In the genomic region with DNA sequence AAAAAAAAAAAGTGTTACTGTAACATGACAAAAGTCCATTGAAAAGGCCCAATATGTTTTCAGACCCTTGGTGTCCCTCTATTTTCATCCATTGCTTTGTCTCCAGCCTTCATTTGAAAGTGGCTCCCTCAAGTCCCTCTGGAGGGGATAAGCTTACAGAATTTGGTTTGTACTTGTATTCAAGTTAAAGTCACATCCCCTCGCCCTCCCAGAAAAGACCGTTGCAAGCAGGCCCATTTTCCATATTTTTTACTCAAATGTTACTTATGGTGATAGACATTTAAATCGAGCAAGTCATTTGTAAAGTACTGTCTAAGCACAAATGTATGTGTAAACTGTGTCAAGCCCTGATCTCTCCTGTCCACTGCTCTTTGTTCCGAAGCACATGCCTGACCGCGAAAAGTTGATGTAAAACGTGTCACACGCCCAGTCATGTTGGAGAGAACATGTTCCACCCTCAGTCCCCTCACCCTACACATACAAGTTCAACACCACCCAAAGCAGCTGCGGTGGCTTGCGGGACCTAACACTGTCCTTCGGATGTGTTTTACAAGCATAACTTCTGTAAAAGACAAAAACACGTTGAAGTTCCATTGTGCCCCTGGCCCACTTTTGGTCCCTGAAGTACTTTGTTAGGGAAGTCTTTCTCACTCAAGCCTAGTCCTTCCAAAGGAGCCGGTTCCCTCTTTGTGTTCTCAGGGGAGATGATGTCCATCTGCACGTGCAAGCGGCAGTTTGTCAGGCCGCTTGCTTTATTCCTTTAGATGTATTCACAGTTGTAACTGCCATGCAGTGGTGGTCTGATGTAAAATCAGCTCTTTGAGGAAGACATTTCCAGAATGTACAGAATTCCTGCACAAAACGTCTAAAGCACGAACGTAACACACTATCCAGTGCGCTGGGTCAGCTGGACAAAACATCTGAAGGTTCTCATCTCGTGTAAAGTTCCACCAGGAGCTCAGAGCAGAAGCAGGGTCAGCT, we compare ENCODE assay signal across 8 mouse cellular contexts. TPM values are rescaled to one million over a fixed set of nuclear protein-coding genes. Genes with fewer than 3 reads are reported as not detected.
DNase-seq lines count a peak whose midpoint lies in the region; ATAC-seq lines count a peak whose summit lies in the region.

No protein-coding gene starts in this region.

- no peak for ATAC-seq in heart, embryonic 14.5 days (ENCODE audit: insufficient number of reproducible peaks, insufficient read depth, low FRiP score, low read depth)
- no peak for ATAC-seq in liver, embryonic 12.5 days

- peaks cover 28 to 46% of the 10 kb centered on the region in 2 experiments for H3K4me1 ChIP-seq in heart, embryonic 14.5 days (ENCODE audit: control insufficient read depth in 2 of 2, insufficient read depth in 2 of 2, low read length in 2 of 2)
- peaks cover 62% of the 10 kb centered on the region for H3K4me1 ChIP-seq in liver, embryonic 12.5 days

- peak overlapping the region; percentile 35 to 69 for H3K4me3 ChIP-seq in heart, embryonic 14.5 days (ENCODE audit: control insufficient read depth in 1 of 2, insufficient read depth in 1 of 2, low read depth in 1 of 2, low read length in 2 of 2)
- peak overlapping the region; percentile 90 for H3K4me3 ChIP-seq in liver, embryonic 12.5 days

- peak overlapping the region; percentile 80 to 100 for H3K27ac ChIP-seq in heart, embryonic 14.5 days (replicated peaks in 1 of 2; ENCODE audit: control insufficient read depth in 1 of 2, insufficient read depth in 1 of 2, low read depth in 2 of 2, low read length in 2 of 2)
- H3K27ac ChIP-seq in liver, embryonic 12.5 days, result peak overlapping the region; percentile 100

- H3K4me2 ChIP-seq in heart, embryonic 14.5 days (ENCODE audit: low read length), result peak overlapping the region; percentile 87
- H3K4me2 ChIP-seq in liver, embryonic 12.5 days, result peak overlapping the region; percentile 89

- H3K9ac ChIP-seq in heart, embryonic 14.5 days (ENCODE audit: low read length), result peak overlapping the region; percentile 97
- H3K9ac ChIP-seq in liver, embryonic 12.5 days, result peak overlapping the region; percentile 100

- H3K27me3 ChIP-seq in heart, embryonic 14.5 days (ENCODE audit: control insufficient read depth, insufficient read depth, low read length), result no peaks in the 10 kb centered on the region
- no peaks in the 10 kb centered on the region for H3K27me3 ChIP-seq in liver, embryonic 12.5 days (replicated peaks)

- peaks cover 4% of the 10 kb centered on the region; the same call in 1 of the 2 replicates for H3K36me3 ChIP-seq in heart, embryonic 14.5 days (ENCODE audit: control insufficient read depth, insufficient read depth, low read length)
- peaks cover 28% of the 10 kb centered on the region for H3K36me3 ChIP-seq in liver, embryonic 12.5 days

- DNase-seq in kidney, adult 9 months, result peak; percentile 35
- no peak for DNase-seq in kidney, postnatal 14 days
- peak; percentile 29 for DNase-seq in brain, adult 2 months (ENCODE audit: low read depth, low spot score)
- DNase-seq in neural tube, embryonic 10.5 days (ENCODE audit: extremely low spot score, low spot score), result peak; percentile 52
- no peak for DNase-seq in gastrocnemius, postnatal 10 days
- no peak for DNase-seq in left cerebral cortex, adult 11 months (ENCODE audit: low spot score)

- 33% methylated on average over 21 of the region's 21 CpGs for WGBS in heart, embryonic 14.5 days
- WGBS in liver, embryonic 12.5 days (ENCODE audit: insufficient replicate concordance), result 19% methylated on average over 21 of the region's 21 CpGs

- H3K9me3 ChIP-seq in heart, embryonic 14.5 days (ENCODE audit: control insufficient read depth, low read length), result no peaks in the 10 kb centered on the region
- H3K9me3 ChIP-seq in liver, embryonic 12.5 days (replicated peaks), result no peaks in the 10 kb centered on the region

RNA-seq across cellular contexts. Expression of a gene that starts 2.5 kb away (rescaled TPM):
- 8.6 and 10.6 TPM in 2 replicates for polyA plus RNA-seq in heart, embryonic 14.5 days (2014; fragmentation: Nextera tagmentation; extraction: Ambion mirVana)
- polyA plus RNA-seq in liver, embryonic 12.5 days (2016; fragmentation: Nextera tagmentation; extraction: Ambion mirVana), result 14.5 and 17.6 TPM in 2 replicates
- 10 to 100 TPM; 33.2 to 37.9 TPM for total RNA-seq in gastrocnemius, postnatal 10 days (2021)

RNA-seq across cellular contexts. Expression of a gene that starts 15.7 kb away (rescaled TPM):
- 179 and 183 TPM in 2 replicates for polyA plus RNA-seq in heart, embryonic 14.5 days (2014; fragmentation: Nextera tagmentation; extraction: Ambion mirVana)
- polyA plus RNA-seq in liver, embryonic 12.5 days (2016; fragmentation: Nextera tagmentation; extraction: Ambion mirVana), result 182 and 187 TPM in 2 replicates
- total RNA-seq in gastrocnemius, postnatal 10 days (2021), result 10 to 100 TPM; 43.3 to 48.8 TPM

RNA-seq across cellular contexts. Expression of a gene that starts 49.3 kb away (rescaled TPM):
- polyA plus RNA-seq in heart, embryonic 14.5 days (2014; fragmentation: Nextera tagmentation; extraction: Ambion mirVana), result 87.5 and 96.7 TPM in 2 replicates
- 43.9 and 48.0 TPM in 2 replicates for polyA plus RNA-seq in liver, embryonic 12.5 days (2016; fragmentation: Nextera tagmentation; extraction: Ambion mirVana)
- 10 to 100 TPM; 18.8 to 18.9 TPM for total RNA-seq in gastrocnemius, postnatal 10 days (2021)

Comparison
In these comparisons a context has a peak if more than half of its experiments do, and no peak if none do; other contexts are left out.
1. DNase-seq: peak in kidney, adult 9 months (single experiment), brain, adult 2 months (single experiment) and neural tube, embryonic 10.5 days (single experiment); none in kidney, postnatal 14 days (single experiment), gastrocnemius, postnatal 10 days (single experiment) and left cerebral cortex, adult 11 months (single experiment).